ENCODE assay signal across 22 mouse cellular contexts in the genomic region with DNA sequence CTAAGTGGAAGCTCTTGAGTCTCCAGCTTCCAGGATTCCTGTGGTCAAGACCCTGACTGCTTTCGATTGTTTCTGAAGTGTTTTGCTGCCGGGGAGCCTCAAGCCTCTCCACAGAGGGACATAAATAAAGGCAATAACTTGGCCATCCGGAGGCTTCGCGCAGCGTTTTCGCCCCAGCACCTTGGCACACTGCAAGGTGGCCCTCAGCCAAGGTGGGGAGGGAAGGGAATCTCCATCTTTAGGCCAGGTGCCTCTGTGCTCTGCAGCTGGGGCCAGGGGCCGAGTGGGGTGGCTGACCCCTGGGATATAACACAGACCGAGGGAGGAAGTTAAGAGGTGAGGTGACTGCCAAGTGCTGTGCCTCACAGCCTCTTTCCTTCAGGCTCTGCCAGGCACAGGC. TPM values are rescaled to one million over a fixed set of nuclear protein-coding genes. Genes with fewer than 3 reads are reported as not detected.
DNase-seq lines count a peak whose midpoint lies in the region; ATAC-seq and TF ChIP-seq lines count a peak whose summit lies in the region.
"Had no signal": no experiment of that assay in that cellular context is flagged by ENCODE, and none has a peak within 500 bp of the region (broad histone marks: within the 10 kb centered on the region; RNA-seq: fewer than 3 reads in every experiment).

No protein-coding gene starts in this region.

- H3K4me1 ChIP-seq in cerebellum, adult 2 months (ENCODE audit: control insufficient read depth, insufficient read depth, low read length) = peaks cover 30% of the 10 kb centered on the region
- peaks cover 63% of the 10 kb centered on the region for H3K4me1 ChIP-seq in forebrain, embryonic 10.5 days
- H3K4me1 ChIP-seq in forebrain, postnatal 0 days (ENCODE audit: insufficient read depth) = peaks cover 8% of the 10 kb centered on the region; the same call in 1 of the 2 replicates
- peaks cover 11% of the 10 kb centered on the region for H3K4me1 ChIP-seq in lung, embryonic 14.5 days (ENCODE audit: insufficient read depth)

- H3K27ac ChIP-seq in cerebellum, adult 2 months (ENCODE audit: insufficient read depth, low read length) = no peak overlapping the region
- H3K27ac ChIP-seq in forebrain, embryonic 10.5 days = 0 out of 2 replicates have a peak overlapping the region, but pooled peaks have one; percentile 16
- H3K27ac ChIP-seq in forebrain, postnatal 0 days (ENCODE audit: low read depth, low read length) = no peak overlapping the region
- no peak overlapping the region for H3K27ac ChIP-seq in lung, embryonic 14.5 days (ENCODE audit: low read depth)
- H3K27ac ChIP-seq: forebrain, embryonic 13.5 days; hindbrain, embryonic 13.5 days; midbrain, embryonic 12.5 days had no signal

- no peaks in the 10 kb centered on the region for H3K27me3 ChIP-seq in cerebellum, adult 2 months (ENCODE audit: control insufficient read depth, insufficient read depth, low read length)
- H3K27me3 ChIP-seq in forebrain, embryonic 10.5 days (ENCODE audit: poor library complexity, severe bottlenecking) = peaks cover 76% of the 10 kb centered on the region
- H3K27me3 ChIP-seq in forebrain, postnatal 0 days (ENCODE audit: insufficient read depth, low read length) = no peaks in the 10 kb centered on the region
- H3K27me3 ChIP-seq in lung, embryonic 14.5 days (ENCODE audit: insufficient read depth, low read length) = 0 out of 2 replicates have a peak, but pooled peaks cover 6% of the 10 kb centered on the region

- no peaks in the 10 kb centered on the region for H3K9me3 ChIP-seq in forebrain, embryonic 10.5 days
- no peaks in the 10 kb centered on the region for H3K9me3 ChIP-seq in forebrain, postnatal 0 days (ENCODE audit: low read length)
- H3K9me3 ChIP-seq in lung, embryonic 14.5 days (ENCODE audit: low read depth, low read length) = no peaks in the 10 kb centered on the region
- H3K9me3 ChIP-seq: forebrain, embryonic 13.5 days; heart, embryonic 12.5 days; hindbrain, embryonic 13.5 days had no signal

- no peak for TF ChIP-seq POLR2A in cerebellum, adult 2 months (IDR thresholded peaks at IDR 0.05; ENCODE audit: borderline replicate concordance, insufficient read depth, low read length)

- H3K4me3 ChIP-seq in cerebellum, adult 2 months (replicated peaks; ENCODE audit: insufficient read depth, low read depth, low read length) = no peak overlapping the region
- H3K4me3 ChIP-seq in forebrain, embryonic 10.5 days = no peak overlapping the region
- no peak overlapping the region for H3K4me3 ChIP-seq in forebrain, postnatal 0 days (ENCODE audit: low read depth, low read length)
- no peak overlapping the region for H3K4me3 ChIP-seq in lung, embryonic 14.5 days (ENCODE audit: low read depth, low read length)
- H3K4me3 ChIP-seq: forebrain, embryonic 13.5 days; heart, embryonic 12.5 days; hindbrain, embryonic 13.5 days; midbrain, embryonic 12.5 days had no signal

- H3K36me3 ChIP-seq in forebrain, embryonic 10.5 days (replicated peaks) = no peaks in the 10 kb centered on the region
- no peaks in the 10 kb centered on the region for H3K36me3 ChIP-seq in forebrain, postnatal 0 days (ENCODE audit: insufficient read depth)
- H3K36me3 ChIP-seq in lung, embryonic 14.5 days (ENCODE audit: insufficient read depth) = no peaks in the 10 kb centered on the region
- H3K36me3 ChIP-seq: heart, embryonic 12.5 days; hindbrain, embryonic 13.5 days; midbrain, embryonic 12.5 days had no signal

- ATAC-seq in forebrain, postnatal 0 days = no peak
- ATAC-seq in lung, embryonic 14.5 days (ENCODE audit: insufficient read depth) = no peak
- ATAC-seq: forebrain, embryonic 13.5 days; inflammation-experienced regulatory T-cells, adult 6 months had no signal

- 21% methylated on average over 9 of the region's 9 CpGs for WGBS in cerebellum, adult 2 months
- 78% methylated on average over 9 of the region's 9 CpGs for WGBS in forebrain, embryonic 10.5 days
- WGBS in forebrain, postnatal 0 days = 62% methylated on average over 9 of the region's 9 CpGs
- WGBS in lung, embryonic 14.5 days = 54% methylated on average over 9 of the region's 9 CpGs

- H3K9ac ChIP-seq in forebrain, postnatal 0 days = no peak overlapping the region
- H3K9ac ChIP-seq in lung, embryonic 14.5 days = no peak overlapping the region
- H3K9ac ChIP-seq: forebrain, embryonic 13.5 days; heart, embryonic 12.5 days; hindbrain, embryonic 13.5 days; midbrain, embryonic 12.5 days had no signal

- TF ChIP-seq CTCF in cerebellum, adult 2 months (IDR thresholded peaks at IDR 0.05; ENCODE audit: borderline replicate concordance, insufficient read depth, low read depth, low read length) = no peak
- no peak for TF ChIP-seq CTCF in forebrain, postnatal 0 days (IDR thresholded peaks at IDR 0.05; ENCODE audit: low read depth)
- TF ChIP-seq CTCF in lung, embryonic 14.5 days (IDR thresholded peaks at IDR 0.05; ENCODE audit: low read depth) = no peak

- no peak overlapping the region for H3K4me2 ChIP-seq in forebrain, postnatal 0 days (ENCODE audit: low read depth)
- H3K4me2 ChIP-seq in lung, embryonic 14.5 days = no peak overlapping the region
- H3K4me2 ChIP-seq: forebrain, embryonic 13.5 days; heart, embryonic 12.5 days; hindbrain, embryonic 13.5 days; liver, embryonic 11.5 days; midbrain, embryonic 12.5 days had no signal

- DNase-seq in cerebellum, adult 18-20 months = peak; percentile 22 to 38
- no peak for DNase-seq in cerebellum, adult 2 months
- DNase-seq in forebrain, embryonic 10.5 days (ENCODE audit: extremely low spot score, low spot score) = no peak
- DNase-seq in forebrain, postnatal 0 days = no peak
- peak; percentile 5 for DNase-seq in lung, embryonic 14.5 days
- no peak for DNase-seq in lung, postnatal 10 days
- DNase-seq in kidney, adult 18-20 months = no peak
- DNase-seq: adrenal gland, postnatal 10 days; kidney, adult 2 months; kidney, postnatal 10 days; left cerebral cortex, postnatal 4 days; lung, adult 18-20 months; thymus, postnatal 14 days had no signal

RNA-seq across cellular contexts. Expression of a gene that starts 15.6 kb away (rescaled TPM):
- polyA plus RNA-seq in cerebellum, adult 2 months (2012; rRNA removed) = 200 and 249 TPM in 2 replicates
- polyA plus RNA-seq in forebrain, embryonic 10.5 days (2016; fragmentation: Nextera tagmentation; extraction: Ambion mirVana) = 1.4 and 1.7 TPM in 2 replicates
- 10.0 and 14.2 TPM in 2 replicates for total RNA-seq in forebrain, postnatal 0 days (2014; rRNA removed)
- 5.1 and 6.9 TPM in 2 replicates for polyA plus RNA-seq in forebrain, postnatal 0 days (2015; fragmentation: Nextera tagmentation; extraction: Ambion mirVana)
- 1.3 and 1.4 TPM in 2 replicates for polyA plus RNA-seq in lung, embryonic 14.5 days (2014; fragmentation: Nextera tagmentation; extraction: Ambion mirVana)
- total RNA-seq: common myeloid progenitor, adult 5-6 weeks; granulocyte monocyte progenitor cell, adult 5-6 weeks; megakaryocyte, adult 5-6 weeks had no signal
- polyA plus RNA-seq: inflammation-experienced regulatory T-cells, adult 6 months had no signal

RNA-seq across cellular contexts. Expression of a gene that starts 39.5 kb away (rescaled TPM):
- 43.6 and 45.0 TPM in 2 replicates for polyA plus RNA-seq in cerebellum, adult 2 months (2012; rRNA removed)
- 12.8 and 13.0 TPM in 2 replicates for polyA plus RNA-seq in forebrain, embryonic 10.5 days (2016; fragmentation: Nextera tagmentation; extraction: Ambion mirVana)
- total RNA-seq in forebrain, postnatal 0 days (2014; rRNA removed) = 38.4 and 46.7 TPM in 2 replicates
- polyA plus RNA-seq in forebrain, postnatal 0 days (2015; fragmentation: Nextera tagmentation; extraction: Ambion mirVana) = 5.0 and 8.0 TPM in 2 replicates
- polyA plus RNA-seq in lung, embryonic 14.5 days (2014; fragmentation: Nextera tagmentation; extraction: Ambion mirVana) = 14.6 TPM in 2 replicates

Comparison
In these comparisons a context has a peak if more than half of its experiments do, and no peak if none do; other contexts are left out.
1. DNase-seq: peak in cerebellum, adult 18-20 months (2 of 2) and lung, embryonic 14.5 days (single experiment); none in cerebellum, adult 2 months (0 of 2), forebrain, embryonic 10.5 days (single experiment), forebrain, postnatal 0 days (single experiment), lung, postnatal 10 days (single experiment) and kidney, adult 18-20 months (single experiment).
2. RNA of a gene that starts 15.6 kb away (polyA plus RNA-seq): 200 to 249 TPM in cerebellum, adult 2 months; 5.1 to 6.9 TPM in forebrain, postnatal 0 days, 1.3 to 1.4 TPM in lung, embryonic 14.5 days and 1.4 to 1.7 TPM in forebrain, embryonic 10.5 days; every median in the first group is over 10 times any median in the second.